Mouse (Mus musculus) liver, postnatal 0 days (tissue): ENCODE results near the gene Ddx19b. TPM values are rescaled to one million over a fixed set of nuclear protein-coding genes. Genes with fewer than 3 reads are reported as not detected.
"Not testable (repeated sequence)": the region's sequence is repeated elsewhere in the genome, so short reads cannot be mapped to it uniquely, and the experiment has no call there.

ENCODE experiments used
- ATAC-seq: fragments of 200-750 bp; cut with Nextera tagmentation; 2 replicates; pipeline ENCODE4 v1.8.0; 2017; ENCODE audit warnings: mild to moderate bottlenecking, moderate library complexity
- DNase-seq: peaks from one replicate; pipeline ENCODE4 v3.0.0-alpha.2; 2016
- H3K27ac ChIP-seq: fragments of 300-500 bp; sonication (generic); 2 replicates; pipeline ENCODE4 v1.5.1; 2014; ENCODE audit warnings: antibody characterized with exemption, moderate library complexity, mild to moderate bottlenecking, low read depth
- H3K27me3 ChIP-seq: fragments of 300-500 bp; sonication (generic); 2 replicates; pipeline ENCODE4 v1.6.1; 2014; ENCODE audit warnings: low read length, control low read depth, mixed read lengths; ENCODE audit not compliant: insufficient read depth
- H3K36me3 ChIP-seq: fragments of 300-500 bp; sonication (generic); replicated peaks from 2 replicates; pipeline ENCODE4 v1.6.1; 2014; ENCODE audit warnings: mild to moderate bottlenecking, control low read depth, low read length, moderate library complexity, mixed read lengths; ENCODE audit not compliant: insufficient read depth
- H3K4me1 ChIP-seq: fragments of 300-500 bp; sonication (generic); 2 replicates; pipeline ENCODE4 v1.6.1; 2014; ENCODE audit warnings: antibody characterized with exemption, mild to moderate bottlenecking, control low read depth; ENCODE audit not compliant: insufficient read depth
- H3K4me2 ChIP-seq: fragments of 300-500 bp; sonication (generic); 2 replicates; pipeline ENCODE4 v1.6.1; 2014; ENCODE audit warnings: low read depth, mild to moderate bottlenecking, low read length, moderate library complexity, mixed read lengths
- H3K4me3 ChIP-seq: fragments of 300-500 bp; sonication (generic); 2 replicates; pipeline ENCODE4 v1.5.1; 2014; ENCODE audit warnings: low read depth, low read length
- H3K9ac ChIP-seq: fragments of 300-500 bp; sonication (generic); replicated peaks from 2 replicates; pipeline ENCODE4 v1.6.1; 2014; ENCODE audit warnings: mild to moderate bottlenecking, moderate library complexity
- H3K9me3 ChIP-seq: fragments of 300-500 bp; sonication (generic); 2 replicates; pipeline ENCODE4 v1.6.1; 2016; ENCODE audit warnings: mild to moderate bottlenecking, control low read depth, low read length, mixed read lengths
- CTCF ChIP-seq: sonication (generic); IDR thresholded peaks from 2 replicates; pipeline ENCODE4 v1.5.1; 2016; ENCODE audit warnings: antibody characterized with exemption, low read depth
- EP300 ChIP-seq: IDR thresholded peaks from 2 replicates; pipeline ENCODE4 v1.6.1; 2016; ENCODE audit warnings: antibody characterized with exemption, low read depth, mild to moderate bottlenecking
- WGBS: fragments of 180-500 bp; shearing (Covaris S2); extraction: QIAGEN DNeasy Blood & Tissue Kit; methylation state at CpG from one replicate; pipeline ENCODE4 v1.1.7; 2014; ENCODE audit not compliant: insufficient replicate concordance; 5-methylcytosine and 5-hydroxymethylcytosine counted together
- polyA plus RNA-seq: library from polyadenylated mRNA; unstranded; fragments of >200 nt; fragmentation: Nextera tagmentation; extraction: Ambion mirVana; gene quantifications from 2 replicates; pipeline ENCODE4 v1.2.1, GENCODE M21; 2015

The Ddx19b gene
- polyA plus RNA-seq, 1 experiment from 2014 or later = 3.9 TPM

DNA sequence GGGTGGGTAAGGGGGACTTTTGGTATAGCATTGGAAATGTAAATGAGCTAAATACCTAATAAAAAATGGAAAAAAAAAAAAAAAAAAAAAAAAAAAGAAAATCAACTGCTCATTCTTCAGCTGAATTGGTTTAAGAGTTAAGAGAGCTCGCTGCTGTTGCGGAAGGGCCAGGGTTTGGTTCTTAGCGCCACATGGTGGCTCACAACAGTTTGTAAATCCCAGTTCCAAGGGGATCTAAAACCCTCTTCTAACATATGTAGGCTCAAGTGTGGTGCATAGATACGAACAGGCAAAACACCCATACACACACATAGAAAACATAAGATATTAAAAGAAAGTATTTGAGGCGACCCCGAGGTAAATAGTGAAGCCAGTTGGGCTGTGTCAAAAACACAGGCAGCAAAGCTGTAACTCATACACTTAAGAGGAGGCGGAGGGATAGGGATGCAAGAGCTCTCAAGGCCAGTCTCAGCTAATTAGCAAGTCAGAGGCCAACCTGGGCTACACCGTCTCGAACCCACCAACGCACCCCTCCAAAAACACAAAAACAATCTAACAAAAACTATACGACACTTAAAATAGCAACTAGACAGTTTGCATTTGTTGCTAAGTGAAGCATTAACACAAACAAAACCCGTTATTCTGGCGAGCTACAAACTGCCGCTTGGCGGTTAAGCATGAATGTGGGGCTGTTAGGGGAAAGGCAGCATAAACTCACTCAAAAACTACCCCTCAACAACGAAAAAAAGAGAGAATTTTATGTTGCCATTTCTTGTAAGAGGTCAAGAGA, 34.7 kb downstream of the Ddx19b start:
- Histone ChIP-seq H3K9ac (peak overlapping the region; percentile 90), H3K27ac (peak overlapping the region; percentile 79), H3K27me3 (no peaks in the 10 kb centered on the region), H3K4me2 (peak overlapping the region; percentile 76), H3K9me3 (no peaks in the 10 kb centered on the region), H3K4me3 (peak overlapping the region; percentile 92), H3K36me3 (peaks cover 16% of the 10 kb centered on the region), H3K4me1 (peaks cover 6% of the 10 kb centered on the region; the same call in 1 of the 2 replicates)
- DNase-seq (no peak), ATAC-seq (no peak)
- 30% methylated on average over 16 of the region's 16 CpGs for WGBS
- no peak for TF ChIP-seq CTCF
- TF ChIP-seq EP300 = no peak

DNA sequence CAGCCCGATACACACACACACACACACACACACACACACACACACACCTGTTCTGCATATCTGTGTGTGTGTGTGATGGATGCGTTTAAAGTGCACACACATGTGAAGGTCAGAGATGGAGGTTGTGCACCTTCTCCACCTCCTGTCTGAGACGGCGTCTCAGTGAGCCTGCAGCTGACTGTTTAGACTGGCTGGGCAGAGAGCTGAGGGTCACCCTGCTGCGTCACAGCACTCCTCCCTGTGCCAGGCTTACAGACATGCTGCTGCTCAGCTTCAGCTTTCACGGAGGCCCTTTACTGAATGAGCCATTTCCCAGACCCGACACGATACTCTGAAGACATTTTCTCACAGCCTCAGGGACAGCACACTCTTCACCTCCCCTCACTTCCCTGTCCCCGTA, 41.5 kb downstream of the Ddx19b start:
- 85% methylated on average over 9 of the region's 9 CpGs for WGBS
- no peak overlapping the region for H3K4me2 ChIP-seq
- H3K27me3 ChIP-seq = no peaks in the 10 kb centered on the region
- DNase-seq = no peak
- H3K4me3 ChIP-seq = no peak overlapping the region
- no peaks in the 10 kb centered on the region for H3K9me3 ChIP-seq
- TF ChIP-seq EP300 (no peak), CTCF (no peak)
- no peak overlapping the region for H3K9ac ChIP-seq
- no peak overlapping the region for H3K27ac ChIP-seq
- H3K4me1 ChIP-seq = 0 out of 2 replicates have a peak, but pooled peaks cover 3% of the 10 kb centered on the region
- ATAC-seq = no peak
- peaks cover 72% of the 10 kb centered on the region for H3K36me3 ChIP-seq

DNA sequence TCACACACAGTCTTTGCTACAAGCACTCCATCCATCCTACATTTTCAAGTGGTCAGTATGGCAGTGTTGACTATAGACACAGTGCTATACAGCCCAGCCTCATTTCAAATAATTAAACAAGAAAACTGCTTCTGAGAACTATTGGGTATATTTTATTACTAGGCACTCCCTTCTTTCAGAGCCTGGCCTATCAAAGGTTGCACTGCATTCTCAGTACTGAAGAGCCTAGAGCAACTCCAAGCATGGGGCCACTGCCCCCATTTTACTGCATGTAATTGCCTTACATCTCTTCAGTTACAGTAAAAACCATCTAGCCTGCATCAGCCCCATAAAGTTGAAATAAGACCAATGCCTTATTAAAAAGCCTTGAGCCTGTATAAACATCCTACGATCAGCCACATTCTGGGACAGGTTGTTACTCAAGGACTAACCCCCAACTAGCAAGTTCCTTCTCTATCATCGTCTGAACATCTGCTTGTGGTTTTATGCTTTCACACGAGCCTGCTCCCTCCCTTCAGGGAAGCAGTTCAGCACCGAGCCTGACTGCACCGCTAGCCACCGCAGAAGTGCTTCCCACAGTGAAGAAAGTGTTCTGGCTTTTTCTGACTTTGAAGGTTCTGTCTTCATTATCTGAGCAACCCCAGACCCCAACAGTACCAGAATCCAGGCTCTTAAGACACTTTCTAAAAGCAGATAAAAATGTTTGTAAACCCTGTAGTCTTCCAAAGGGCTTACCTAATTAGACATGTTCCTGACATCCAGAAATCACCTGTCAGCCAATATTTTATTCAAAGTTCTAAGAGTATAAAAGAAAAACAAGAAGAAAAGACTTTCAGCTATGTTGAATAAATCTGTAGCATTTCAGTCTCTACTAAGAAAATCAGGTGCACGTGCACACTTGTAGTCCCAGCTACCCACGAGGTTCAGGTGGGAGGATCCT, 43.5 kb downstream of the Ddx19b start:
- Histone ChIP-seq H3K4me3 (no peak overlapping the region), H3K27ac (0 out of 2 replicates have a peak overlapping the region, but pooled peaks have one; percentile 4), H3K4me2 (no peak overlapping the region), H3K36me3 (peaks cover 85% of the 10 kb centered on the region), H3K9ac (no peak overlapping the region), H3K4me1 (0 out of 2 replicates have a peak, but pooled peaks cover 3% of the 10 kb centered on the region), H3K27me3 (no peaks in the 10 kb centered on the region), H3K9me3 (no peaks in the 10 kb centered on the region)
- 28% methylated on average over 8 of the region's 8 CpGs for WGBS
- DNase-seq (peak; percentile 25), ATAC-seq (peak; percentile 96)
- no peak for TF ChIP-seq CTCF
- TF ChIP-seq EP300 = peak; percentile 81

DNA sequence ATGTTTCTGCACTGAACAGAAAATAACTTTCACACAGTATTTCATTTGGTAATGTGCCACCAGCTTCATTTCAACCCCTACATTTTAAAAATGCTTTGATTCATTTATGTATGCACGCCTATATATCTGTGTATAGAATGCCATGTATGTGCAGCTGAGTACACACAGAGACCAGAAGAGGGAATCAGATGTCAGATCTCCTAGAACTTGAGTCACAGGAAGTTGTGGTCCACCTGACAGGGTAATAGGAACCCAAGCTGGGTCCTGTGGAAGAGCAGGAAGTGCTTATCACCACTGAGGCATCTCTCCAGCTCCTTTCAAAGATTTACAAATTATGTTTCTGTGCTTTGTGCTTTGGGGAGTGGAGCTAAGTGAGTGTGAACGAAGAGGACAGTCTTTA, 50.2 kb downstream of the Ddx19b start:
- no peak for ATAC-seq
- no peak overlapping the region for H3K4me2 ChIP-seq
- H3K9me3 ChIP-seq = no peaks in the 10 kb centered on the region
- no peaks in the 10 kb centered on the region for H3K4me1 ChIP-seq
- H3K36me3 ChIP-seq = peaks cover 56% of the 10 kb centered on the region
- TF ChIP-seq CTCF (no peak), EP300 (no peak)
- no peak overlapping the region for H3K9ac ChIP-seq
- no peak overlapping the region for H3K4me3 ChIP-seq
- DNase-seq = no peak
- no peaks in the 10 kb centered on the region for H3K27me3 ChIP-seq
- no peak overlapping the region for H3K27ac ChIP-seq
- 49% methylated on average over 2 of the region's 2 CpGs for WGBS

DNA sequence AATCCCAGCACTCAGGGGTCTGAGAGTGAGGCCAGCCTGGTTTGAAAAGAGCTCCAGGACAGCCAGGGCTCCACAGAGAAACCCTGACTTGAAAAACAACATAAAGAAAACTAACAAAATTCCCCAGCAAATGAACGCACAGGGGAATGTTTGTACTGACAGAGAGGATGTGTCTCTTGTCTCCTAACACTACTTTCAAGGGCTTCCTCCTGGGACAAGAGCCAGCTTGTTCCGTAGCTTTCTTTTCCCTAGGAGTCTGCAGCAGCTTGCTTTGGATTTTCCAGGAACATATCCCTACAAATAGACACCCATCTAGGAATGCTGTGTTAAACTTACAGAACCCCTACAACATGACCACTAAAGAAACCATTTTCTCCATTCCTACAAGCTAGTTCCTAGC, 53.6 kb downstream of the Ddx19b start:
- not testable (repeated sequence) for H3K4me1 ChIP-seq, DNase-seq, H3K9ac ChIP-seq, H3K27me3 ChIP-seq, H3K4me2 ChIP-seq, H3K9me3 ChIP-seq, H3K4me3 ChIP-seq, ATAC-seq, H3K27ac ChIP-seq
- 91% methylated on average over 2 of the region's 2 CpGs for WGBS
- peaks cover 46% of the 10 kb centered on the region for H3K36me3 ChIP-seq

DNA sequence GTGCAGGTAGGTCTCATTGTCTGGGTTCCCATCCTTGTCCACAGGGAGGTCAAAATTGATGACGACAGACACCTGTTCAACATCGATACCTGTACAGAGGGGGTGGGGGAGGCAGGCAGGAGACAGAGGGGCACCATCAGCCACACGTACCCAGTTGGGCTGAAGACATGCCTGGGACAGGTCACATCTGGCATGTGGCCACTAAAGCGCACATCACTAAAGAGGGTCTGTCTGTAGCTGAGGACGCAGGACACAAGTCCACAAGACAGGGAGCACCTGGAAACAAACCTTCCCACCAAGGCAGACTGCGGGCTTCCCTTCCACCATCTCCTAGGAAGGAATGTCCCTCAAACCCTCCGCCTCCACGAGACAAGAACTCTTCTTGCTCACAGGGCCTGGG, 55.0 kb downstream of the Ddx19b start:
- H3K27me3 ChIP-seq, H3K4me2 ChIP-seq, H3K4me3 ChIP-seq, H3K27ac ChIP-seq, DNase-seq, H3K9ac ChIP-seq, H3K4me1 ChIP-seq, ATAC-seq, H3K9me3 ChIP-seq: not testable (repeated sequence)
- 91% methylated on average over 8 of the region's 8 CpGs for WGBS
- H3K36me3 ChIP-seq = peaks cover 36% of the 10 kb centered on the region
